Mouse (Mus musculus): ENCODE data around the gene Selenom. TPM values are rescaled to one million over a fixed set of nuclear protein-coding genes. Genes with fewer than 3 reads are reported as not detected.

Selenom gene
- polyA plus RNA-seq (2012; ENCODE audit: insufficient read depth, insufficient read length, missing spikeins): 24.5 and 31.8 TPM in 2 replicates

GRCm38 (mm10) chr11:3514529-3515054, at the start of gene Selenom:
Gene Selenom (plus strand): TSS chr11:3514684.
- peak within 1 kb of the TSS; percentile 75 for H3K4me3 ChIP-seq (ENCODE audit: insufficient read depth, low read length)
- peaks cover 8% of the 10 kb centered on the region for H3K4me1 ChIP-seq (ENCODE audit: control insufficient read depth, insufficient read depth, low read length)
- H3K27ac ChIP-seq (ENCODE audit: insufficient read depth, low read depth, low read length): no peak within 1 kb of the TSS
- TF ChIP-seq POLR2A (IDR thresholded peaks at IDR 0.05; ENCODE audit: borderline replicate concordance, low read depth, low read length): no peak
- TF ChIP-seq CTCF (IDR thresholded peaks at IDR 0.05; ENCODE audit: low read depth, low read length): peak; percentile 99

DNA sequence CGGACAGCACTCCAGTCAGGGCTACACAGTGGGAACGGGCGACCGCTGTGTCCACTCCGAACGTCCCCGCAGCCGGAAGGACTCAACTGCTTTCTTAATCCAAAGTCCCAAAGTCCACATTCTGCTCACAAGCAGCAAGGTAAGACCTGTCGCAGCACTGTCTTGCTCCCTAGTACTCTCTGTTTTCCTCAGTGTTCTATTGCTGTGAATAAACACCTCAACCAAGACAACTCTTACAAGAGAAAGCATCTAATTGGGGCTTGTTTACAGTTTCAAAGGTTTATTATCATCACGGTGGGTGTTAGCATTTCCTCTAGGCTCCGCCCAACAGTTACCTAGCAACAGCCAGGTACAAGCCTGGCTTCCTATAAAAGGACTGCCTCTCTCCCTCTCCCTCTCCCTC, 43.0 kb upstream of the Selenom start:
- Histone ChIP-seq H3K4me1 (ENCODE audit: control insufficient read depth, insufficient read depth, low read length) (no peaks in the 10 kb centered on the region), H3K27ac (ENCODE audit: insufficient read depth, low read depth, low read length) (no peak overlapping the region)
- no peak for TF ChIP-seq POLR2A (IDR thresholded peaks at IDR 0.05; ENCODE audit: borderline replicate concordance, low read depth, low read length)
- TF ChIP-seq CTCF (IDR thresholded peaks at IDR 0.05; ENCODE audit: low read depth, low read length): no peak

GRCm38 (mm10) chr11:3472484-3472883, 42.0 kb upstream of the Selenom start:
- TF ChIP-seq POLR2A (IDR thresholded peaks at IDR 0.05; ENCODE audit: borderline replicate concordance, low read depth, low read length) (no peak), CTCF (IDR thresholded peaks at IDR 0.05; ENCODE audit: low read depth, low read length) (peak; percentile 71)
- Histone ChIP-seq H3K4me1 (ENCODE audit: control insufficient read depth, insufficient read depth, low read length) (peaks cover 5% of the 10 kb centered on the region; the same call in 1 of the 2 replicates), H3K27ac (ENCODE audit: insufficient read depth, low read depth, low read length) (no peak overlapping the region), H3K4me3 (ENCODE audit: insufficient read depth, low read length) (no peak overlapping the region)

More for the DNA sequence above, 43.0 kb upstream of the Selenom start:
- H3K4me3 ChIP-seq (ENCODE audit: insufficient read depth, low read length): no peak overlapping the region

GRCm38 (mm10) chr11:3474480-3475115, 39.9 kb upstream of the Selenom start:
- H3K4me3 ChIP-seq (ENCODE audit: insufficient read depth, low read length): no peak overlapping the region
- TF ChIP-seq POLR2A (IDR thresholded peaks at IDR 0.05; ENCODE audit: borderline replicate concordance, low read depth, low read length): no peak
- TF ChIP-seq CTCF (IDR thresholded peaks at IDR 0.05; ENCODE audit: low read depth, low read length): peak; percentile 68

GRCm38 (mm10) chr11:3475489-3475888, 39.0 kb upstream of the Selenom start:
- H3K27ac ChIP-seq (ENCODE audit: insufficient read depth, low read depth, low read length): no peak overlapping the region
- peaks cover 12% of the 10 kb centered on the region for H3K4me1 ChIP-seq (ENCODE audit: control insufficient read depth, insufficient read depth, low read length)
- H3K4me3 ChIP-seq (ENCODE audit: insufficient read depth, low read length): no peak overlapping the region
- no peak for TF ChIP-seq CTCF (IDR thresholded peaks at IDR 0.05; ENCODE audit: low read depth, low read length)
- no peak for TF ChIP-seq POLR2A (IDR thresholded peaks at IDR 0.05; ENCODE audit: borderline replicate concordance, low read depth, low read length)

More at GRCm38 (mm10) chr11:3474480-3475115, 39.9 kb upstream of the Selenom start:
- no peak overlapping the region for H3K27ac ChIP-seq (ENCODE audit: insufficient read depth, low read depth, low read length)
- peaks cover 12% of the 10 kb centered on the region for H3K4me1 ChIP-seq (ENCODE audit: control insufficient read depth, insufficient read depth, low read length)

DNA sequence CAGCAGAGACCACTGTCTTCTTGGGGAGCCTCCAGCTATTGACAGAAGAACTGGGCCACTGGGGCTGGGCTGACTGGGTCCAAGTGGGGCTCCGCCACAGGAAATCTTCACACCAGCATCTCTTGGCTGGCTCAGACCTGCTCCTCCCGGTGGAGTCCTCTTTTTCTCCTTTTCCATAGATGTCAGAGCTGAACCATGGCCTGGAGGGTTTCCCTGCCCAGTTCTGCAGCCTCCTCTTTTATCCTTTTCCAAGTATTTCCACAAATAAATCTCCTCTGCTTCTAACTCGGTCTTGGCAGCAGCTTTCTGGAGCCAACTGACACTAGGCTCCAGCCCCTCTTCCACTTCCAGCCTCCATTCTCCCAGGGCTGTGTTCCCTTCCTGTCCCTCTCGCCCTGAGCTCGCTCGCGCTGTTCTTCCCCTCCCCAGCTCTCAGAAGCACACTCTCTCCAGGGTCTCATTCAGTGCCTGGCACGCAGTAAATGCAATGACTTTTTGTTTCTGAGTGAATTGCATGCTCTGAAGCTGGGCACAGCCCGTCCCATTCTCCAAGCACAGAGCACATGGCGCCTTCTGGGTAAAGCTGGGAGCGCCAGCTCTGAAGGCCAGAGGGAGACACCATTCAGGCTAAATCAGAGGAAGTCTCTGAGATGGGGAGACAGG, 30.4 kb upstream of the Selenom start:
- H3K4me3 ChIP-seq (ENCODE audit: insufficient read depth, low read length): no peak overlapping the region
- TF ChIP-seq CTCF (IDR thresholded peaks at IDR 0.05; ENCODE audit: low read depth, low read length) (no peak), POLR2A (IDR thresholded peaks at IDR 0.05; ENCODE audit: borderline replicate concordance, low read depth, low read length) (no peak)
- no peak overlapping the region for H3K27ac ChIP-seq (ENCODE audit: insufficient read depth, low read depth, low read length)
- H3K4me1 ChIP-seq (ENCODE audit: control insufficient read depth, insufficient read depth, low read length): peaks cover 11% of the 10 kb centered on the region

- Histone ChIP-seq H3K27ac (ENCODE audit: insufficient read depth, low read depth, low read length) (no peak overlapping the region), H3K4me1 (ENCODE audit: control insufficient read depth, insufficient read depth, low read length) (peaks cover 9% of the 10 kb centered on the region), H3K4me3 (ENCODE audit: insufficient read depth, low read length) (no peak overlapping the region)
- TF ChIP-seq CTCF (IDR thresholded peaks at IDR 0.05; ENCODE audit: low read depth, low read length) (no peak), POLR2A (IDR thresholded peaks at IDR 0.05; ENCODE audit: borderline replicate concordance, low read depth, low read length) (no peak)
Measured at GRCm38 (mm10) chr11:3486349-3486748, 28.1 kb upstream of the Selenom start.

GRCm38 (mm10) chr11:3487952-3488570, 26.4 kb upstream of the Selenom start, which contains the start of gene Pla2g3:
Gene Pla2g3 (plus strand): TSS chr11:3488284.
- Histone ChIP-seq H3K27ac (ENCODE audit: insufficient read depth, low read depth, low read length) (no peak within 1 kb of the TSS), H3K4me3 (ENCODE audit: insufficient read depth, low read length) (no peak within 1 kb of the TSS), H3K4me1 (ENCODE audit: control insufficient read depth, insufficient read depth, low read length) (peaks cover 3% of the 10 kb centered on the region; the same call in 1 of the 2 replicates)
- no peak for TF ChIP-seq POLR2A (IDR thresholded peaks at IDR 0.05; ENCODE audit: borderline replicate concordance, low read depth, low read length)
- no peak for TF ChIP-seq CTCF (IDR thresholded peaks at IDR 0.05; ENCODE audit: low read depth, low read length)

- TF ChIP-seq CTCF (IDR thresholded peaks at IDR 0.05; ENCODE audit: low read depth, low read length): no peak
- no peak overlapping the region for H3K4me3 ChIP-seq (ENCODE audit: insufficient read depth, low read length)
- H3K4me1 ChIP-seq (ENCODE audit: control insufficient read depth, insufficient read depth, low read length): peaks cover 2% of the 10 kb centered on the region; the same call in 1 of the 2 replicates
- H3K27ac ChIP-seq (ENCODE audit: insufficient read depth, low read depth, low read length): no peak overlapping the region
Measured at GRCm38 (mm10) chr11:3489036-3489435, 25.4 kb upstream of the Selenom start.
